Comparison of ENCODE assay signal across 8 mouse cellular contexts in the genomic region with DNA sequence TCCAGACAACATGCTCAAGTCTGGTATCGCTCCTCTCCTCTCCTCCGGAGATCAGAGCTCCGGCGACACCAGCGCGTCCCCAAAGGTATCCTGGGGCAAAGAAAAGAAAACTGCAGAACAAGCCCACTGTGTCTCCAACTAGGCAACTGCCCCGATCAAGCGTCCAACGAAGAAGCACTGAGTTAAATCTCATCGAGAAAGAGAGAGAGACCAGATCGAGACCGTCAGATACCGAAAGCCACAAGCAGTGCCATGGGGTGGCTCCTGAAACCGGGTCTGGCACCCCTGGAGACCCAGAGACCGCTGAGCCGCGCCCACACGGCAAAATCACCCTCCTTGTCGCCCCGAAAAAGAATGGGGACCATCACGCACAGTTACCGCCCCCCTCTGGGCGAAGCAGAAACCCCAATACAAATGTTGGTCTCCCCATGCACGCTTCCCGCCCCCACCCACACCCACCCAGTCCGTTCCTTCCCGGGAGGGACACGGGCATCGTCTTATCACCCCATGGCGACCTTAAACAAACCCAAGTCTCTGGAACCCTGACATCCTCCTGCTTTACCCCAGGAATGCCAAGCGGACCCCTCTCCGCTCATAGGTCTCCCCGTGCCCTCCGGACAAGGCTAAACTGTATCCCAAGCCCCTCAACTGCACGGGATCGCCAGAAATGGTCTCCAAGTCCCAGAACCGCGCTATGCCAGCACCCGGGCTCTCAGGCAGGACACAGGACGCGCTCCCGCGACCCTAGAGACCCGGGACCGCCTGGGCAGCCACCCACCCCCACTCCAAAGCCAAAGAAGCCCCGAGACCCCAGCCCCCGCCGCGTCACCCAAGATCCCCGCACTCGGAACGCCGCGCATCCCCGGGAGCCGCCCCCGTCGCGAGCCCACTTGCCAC. TPM values are rescaled to one million over a fixed set of nuclear protein-coding genes. Genes with fewer than 3 reads are reported as not detected.
DNase-seq lines count a peak whose midpoint lies in the region; ATAC-seq and TF ChIP-seq lines count a peak whose summit lies in the region.

No protein-coding gene starts in this region.

- ATAC-seq in embryonic facial prominence, embryonic 15.5 days (ENCODE audit: insufficient number of reproducible peaks, low FRiP score, low TSS enrichment, low read depth) = peak; percentile 19
- ATAC-seq in heart, embryonic 15.5 days (replicated peaks; ENCODE audit: insufficient number of reproducible peaks, insufficient read depth, low FRiP score, low read depth) = peak; percentile 11
- ATAC-seq in liver, embryonic 16.5 days (ENCODE audit: low read depth) = no peak

- H3K9me3 ChIP-seq in E14TG2a.4 (ENCODE audit: low read length) = no peaks in the 10 kb centered on the region
- no peaks in the 10 kb centered on the region for H3K9me3 ChIP-seq in embryonic facial prominence, embryonic 15.5 days (replicated peaks)
- H3K9me3 ChIP-seq in heart, embryonic 15.5 days (replicated peaks) = no peaks in the 10 kb centered on the region
- H3K9me3 ChIP-seq in liver, embryonic 16.5 days (replicated peaks; ENCODE audit: control insufficient read depth, low read length) = no peaks in the 10 kb centered on the region

- peak overlapping the region; percentile 97 for H3K9ac ChIP-seq in embryonic facial prominence, embryonic 15.5 days
- H3K9ac ChIP-seq in heart, embryonic 15.5 days = peak overlapping the region; percentile 97
- H3K9ac ChIP-seq in liver, embryonic 16.5 days (ENCODE audit: low read depth, low read length) = peak overlapping the region; percentile 89

- H3K4me3 ChIP-seq in E14TG2a.4 (replicated peaks; ENCODE audit: low read length) = peak overlapping the region; percentile 93
- H3K4me3 ChIP-seq in embryonic facial prominence, embryonic 15.5 days (replicated peaks) = peak overlapping the region; percentile 86
- H3K4me3 ChIP-seq in heart, embryonic 15.5 days = peak overlapping the region; percentile 98
- peak overlapping the region; percentile 80 for H3K4me3 ChIP-seq in liver, embryonic 16.5 days (ENCODE audit: low read depth, low read length)
- peak overlapping the region; percentile 95 for H3K4me3 ChIP-seq in olfactory bulb, adult 2 months (ENCODE audit: insufficient read depth, low read depth, low read length)

- under 1% methylated on average over 59 of the region's 59 CpGs for WGBS in embryonic facial prominence, embryonic 15.5 days
- under 1% methylated on average over 58 of the region's 59 CpGs for WGBS in heart, embryonic 15.5 days
- under 1% methylated on average over 59 of the region's 59 CpGs for WGBS in liver, embryonic 16.5 days (ENCODE audit: insufficient replicate concordance)
- WGBS in olfactory bulb, adult 2 months = 1% methylated on average over 57 of the region's 59 CpGs

- peaks cover 26% of the 10 kb centered on the region for H3K4me1 ChIP-seq in E14TG2a.4 (replicated peaks; ENCODE audit: low read depth, low read length)
- peaks cover 13% of the 10 kb centered on the region for H3K4me1 ChIP-seq in embryonic facial prominence, embryonic 15.5 days
- H3K4me1 ChIP-seq in heart, embryonic 15.5 days (replicated peaks) = peaks cover 5% of the 10 kb centered on the region
- peaks cover 13% of the 10 kb centered on the region for H3K4me1 ChIP-seq in liver, embryonic 16.5 days (ENCODE audit: control insufficient read depth, low read depth, low read length)
- H3K4me1 ChIP-seq in olfactory bulb, adult 2 months (ENCODE audit: control insufficient read depth, insufficient read depth, low read length) = no peaks in the 10 kb centered on the region

- DNase-seq in adrenal gland, postnatal 36 days = peak; percentile 42 to 49
- DNase-seq in kidney, postnatal 14 days = peak; percentile 29
- DNase-seq in thymus, postnatal 36 days = peak; percentile 69 to 72

- peak overlapping the region; percentile 83 for H3K4me2 ChIP-seq in embryonic facial prominence, embryonic 15.5 days (replicated peaks)
- peak overlapping the region; percentile 96 for H3K4me2 ChIP-seq in heart, embryonic 15.5 days
- peak overlapping the region; percentile 99 for H3K4me2 ChIP-seq in liver, embryonic 16.5 days (ENCODE audit: low read depth, low read length)

- TF ChIP-seq POLR2A in olfactory bulb, adult 2 months (IDR thresholded peaks at IDR 0.05; ENCODE audit: insufficient read depth, low read depth, low read length) = no peak

- peaks cover 20% of the 10 kb centered on the region for H3K27me3 ChIP-seq in E14TG2a.4 (ENCODE audit: insufficient read depth, low read length)
- no peaks in the 10 kb centered on the region for H3K27me3 ChIP-seq in embryonic facial prominence, embryonic 15.5 days
- H3K27me3 ChIP-seq in heart, embryonic 15.5 days = no peaks in the 10 kb centered on the region
- H3K27me3 ChIP-seq in liver, embryonic 16.5 days (ENCODE audit: control insufficient read depth, insufficient read depth, low read depth, low read length) = peaks cover 7% of the 10 kb centered on the region; the same call in 1 of the 2 replicates

- TF ChIP-seq CTCF in E14TG2a.4 (conservative IDR thresholded peaks at IDR 0.05; ENCODE audit: low read length) = no peak
- TF ChIP-seq CTCF in olfactory bulb, adult 2 months (IDR thresholded peaks at IDR 0.05; ENCODE audit: insufficient read depth, low read depth, low read length) = peak; percentile 6; the same call in 1 of the 2 replicates

- H3K27ac ChIP-seq in embryonic facial prominence, embryonic 15.5 days (replicated peaks) = peak overlapping the region; percentile 96
- peak overlapping the region; percentile 92 for H3K27ac ChIP-seq in heart, embryonic 15.5 days
- H3K27ac ChIP-seq in liver, embryonic 16.5 days (ENCODE audit: low read length) = peak overlapping the region; percentile 73
- H3K27ac ChIP-seq in olfactory bulb, adult 2 months (ENCODE audit: insufficient read depth, low read depth, low read length) = peak overlapping the region; percentile 87

- no peaks in the 10 kb centered on the region for H3K36me3 ChIP-seq in E14TG2a.4 (ENCODE audit: insufficient read depth, low read length)
- H3K36me3 ChIP-seq in embryonic facial prominence, embryonic 15.5 days = no peaks in the 10 kb centered on the region
- no peaks in the 10 kb centered on the region for H3K36me3 ChIP-seq in heart, embryonic 15.5 days
- no peaks in the 10 kb centered on the region for H3K36me3 ChIP-seq in liver, embryonic 16.5 days (ENCODE audit: control insufficient read depth, insufficient read depth)

RNA-seq across cellular contexts. Expression of gene Glce, which starts 0.7 kb away (rescaled TPM):
- 10 to 100 TPM; 38.5 to 41.8 TPM for total RNA-seq in adrenal gland, postnatal 36 days (2021)
- polyA plus RNA-seq in embryonic facial prominence, embryonic 15.5 days (2015; fragmentation: Nextera tagmentation; extraction: Ambion mirVana) = 33.1 and 34.6 TPM in 2 replicates
- polyA plus RNA-seq in heart, embryonic 15.5 days (2015; fragmentation: Nextera tagmentation; extraction: Ambion mirVana) = 7.5 and 10.8 TPM in 2 replicates
- polyA plus RNA-seq in liver, embryonic 16.5 days (2015; fragmentation: Nextera tagmentation; extraction: Ambion mirVana) = 5.8 and 6.0 TPM in 2 replicates
- not detected in 2 replicates for polyA plus RNA-seq in olfactory bulb, adult 2 months (2012; ENCODE audit: insufficient read depth, insufficient read length, low replicate concordance, missing spikeins)
